Mouse (Mus musculus): ENCODE measurements around the gene Gm49721. TPM values are rescaled to one million over a fixed set of nuclear protein-coding genes. Genes with fewer than 3 reads are reported as not detected.
"Not testable (repeated sequence)": the region's sequence is repeated elsewhere in the genome, so short reads cannot be mapped to it uniquely, and the experiment has no call there.

Gene Gm49721
- total RNA-seq, 2 experiments from 2014 or later: not detected

GRCm38 (mm10) chr17:6980144-6980543 lies 1.4 kb downstream of the Gm49721 start:
- not testable (repeated sequence) for DNase-seq

- not testable (repeated sequence) for DNase-seq
Measured at GRCm38 (mm10) chr17:6986118-6986517, 7.4 kb downstream of the Gm49721 start.

GRCm38 (mm10) chr17:6995504-6995903 lies 16.8 kb downstream of the Gm49721 start:
- DNase-seq: not testable (repeated sequence)

GRCm38 (mm10) chr17:6996826-6997225 lies 18.1 kb downstream of the Gm49721 start:
- DNase-seq: not testable (repeated sequence)

DNA sequence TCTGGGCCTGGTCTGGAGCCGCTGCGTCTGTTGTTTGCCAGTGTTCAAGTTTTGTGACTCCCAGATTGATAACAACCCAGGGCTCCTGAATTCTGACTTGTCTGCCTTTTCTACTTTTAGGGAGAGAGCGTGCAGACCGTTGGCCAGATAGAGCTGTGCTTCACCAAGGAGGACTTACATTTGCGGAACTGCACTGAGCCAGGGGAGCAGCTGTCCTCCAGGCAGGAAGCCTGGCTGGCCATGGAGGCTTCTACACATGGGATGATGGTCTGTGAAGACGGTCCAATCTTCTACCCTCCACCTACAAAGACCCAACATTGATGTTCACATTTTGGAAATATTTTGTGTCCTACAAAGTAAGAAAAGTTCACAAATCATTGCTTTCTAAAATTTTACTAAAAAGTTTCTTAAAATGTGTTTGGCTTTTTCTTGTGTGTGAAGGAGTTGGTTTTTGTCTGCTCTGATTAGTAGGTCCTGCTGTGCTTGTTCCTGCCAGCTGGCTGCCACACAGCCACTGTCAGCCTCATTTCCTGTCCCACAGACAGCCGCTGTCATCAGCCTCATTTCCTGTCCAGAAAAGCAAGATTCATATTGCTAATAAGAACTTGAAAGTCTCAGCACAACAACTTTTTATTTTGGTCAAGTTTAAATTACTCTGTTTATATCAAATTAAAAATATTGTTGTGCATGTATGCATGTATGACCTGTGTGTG lies 19.2 kb downstream of the Gm49721 start:
- DNase-seq: not testable (repeated sequence)

DNA sequence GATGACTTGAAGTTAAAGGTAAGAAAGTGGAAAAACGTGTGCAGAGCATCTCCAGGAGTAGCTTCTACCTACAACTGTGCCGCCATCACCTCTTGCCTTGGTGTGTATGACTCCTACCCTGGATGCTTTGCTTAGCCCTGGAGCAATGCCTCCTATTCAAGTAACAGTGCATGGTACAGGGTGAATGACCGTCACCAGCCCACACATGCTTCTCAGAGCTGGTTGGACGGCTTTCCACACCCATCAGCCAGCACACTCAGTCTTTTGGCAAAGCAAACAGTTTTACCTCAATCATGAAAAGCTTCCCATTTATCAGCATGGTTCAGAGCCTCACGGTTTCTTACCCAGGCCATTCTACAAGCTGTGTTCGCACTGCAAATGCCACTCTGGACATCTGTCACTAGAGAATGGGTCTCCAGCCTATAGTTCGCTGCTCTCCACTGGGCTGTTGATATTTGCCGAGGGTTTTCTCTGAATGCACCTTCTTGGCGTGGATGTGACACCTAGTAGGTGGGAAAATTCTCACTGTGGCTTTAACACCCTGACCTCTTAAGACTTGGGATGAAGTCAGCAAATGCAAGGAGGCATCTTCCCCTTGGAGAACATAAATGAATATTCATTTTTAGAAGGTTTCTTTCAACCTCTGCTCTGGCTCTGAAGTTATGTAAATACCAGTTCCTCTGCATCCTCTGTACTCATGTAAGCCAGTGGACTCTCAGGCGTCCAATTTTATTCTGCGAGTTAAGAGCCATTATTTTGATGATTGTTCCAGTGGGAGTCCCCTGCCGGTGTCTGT lies 23.3 kb downstream of the Gm49721 start:
- not testable (repeated sequence) for DNase-seq

DNA sequence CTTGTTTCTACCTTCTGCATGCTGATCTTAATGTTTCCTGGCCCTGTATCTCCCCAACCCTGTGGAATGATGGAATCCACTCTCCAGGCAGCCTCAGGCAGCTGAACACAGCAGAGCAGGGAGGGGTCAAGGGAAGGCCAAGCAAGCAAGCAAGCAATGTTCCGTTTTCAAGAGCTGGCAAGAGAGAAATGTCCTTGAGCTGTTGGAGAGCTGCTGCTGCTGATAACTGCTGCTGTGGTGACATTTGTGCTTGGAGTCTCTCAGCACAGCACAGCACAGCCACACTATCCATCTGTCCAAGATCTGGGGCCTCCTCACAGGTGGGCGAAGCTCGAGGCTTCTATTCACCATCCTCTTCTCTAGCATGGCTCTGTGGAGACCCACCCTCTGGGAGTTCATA lies 24.7 kb downstream of the Gm49721 start:
- DNase-seq: not testable (repeated sequence)

DNA sequence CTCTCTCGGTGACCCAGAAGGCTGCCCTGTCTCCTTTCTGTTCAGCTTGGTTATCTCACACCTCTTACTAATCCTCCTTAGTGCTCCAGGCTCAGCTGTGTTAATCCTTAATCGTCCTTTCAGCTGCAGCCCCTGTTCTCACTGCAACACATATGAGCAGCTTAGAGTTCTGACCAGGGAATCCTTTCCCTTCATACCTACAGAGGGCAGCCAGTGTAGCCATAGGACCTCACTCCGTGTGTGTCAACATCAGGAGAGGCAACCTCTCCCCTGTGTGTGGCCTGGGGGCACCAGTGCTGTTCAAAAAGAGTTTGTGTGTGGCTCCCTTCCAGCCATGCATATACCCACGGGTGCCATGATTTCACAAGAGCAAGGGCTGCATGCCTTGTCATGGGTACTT lies 26.9 kb downstream of the Gm49721 start:
- DNase-seq: not testable (repeated sequence)

GRCm38 (mm10) chr17:7008885-7009284 lies 30.2 kb downstream of the Gm49721 start:
- not testable (repeated sequence) for DNase-seq

DNA sequence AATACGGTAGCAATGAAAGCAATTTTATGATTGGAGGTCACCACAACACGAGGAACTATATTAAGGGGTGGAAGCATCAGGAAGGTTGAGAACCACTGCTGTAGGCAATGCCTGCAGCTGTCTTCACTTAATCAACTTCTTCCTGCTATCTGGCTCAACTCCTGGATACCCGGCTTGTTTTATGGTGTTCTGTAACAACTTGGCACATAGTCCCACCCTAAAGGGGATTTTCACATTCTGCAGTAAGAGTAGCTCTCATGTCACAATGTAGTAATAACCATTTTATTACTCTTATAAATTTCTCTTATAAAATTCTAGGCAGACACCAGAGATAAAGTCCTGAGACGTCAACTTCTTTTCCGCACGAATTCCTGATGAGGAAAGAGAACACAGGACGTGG lies 30.7 kb downstream of the Gm49721 start:
- DNase-seq: not testable (repeated sequence)

GRCm38 (mm10) chr17:7009901-7010300 lies 31.2 kb downstream of the Gm49721 start:
- not testable (repeated sequence) for DNase-seq

DNA sequence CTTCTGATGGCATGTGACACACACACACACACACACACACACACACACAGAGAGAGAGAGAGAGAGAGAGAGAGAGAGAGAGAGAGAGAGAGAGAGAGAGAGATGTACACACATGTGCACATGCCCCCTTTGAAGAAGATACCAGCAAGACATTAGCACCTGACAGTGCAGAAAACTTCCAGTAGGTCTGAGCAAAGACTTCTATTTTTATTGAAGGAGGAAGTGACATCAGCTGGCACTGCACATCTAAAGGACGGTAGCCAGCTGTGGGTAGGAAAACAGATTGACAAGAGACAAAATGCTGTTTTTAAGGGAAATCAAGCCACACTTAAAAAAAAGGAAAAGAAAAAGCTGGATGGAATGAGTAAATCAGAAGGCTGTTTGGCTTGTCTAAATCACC lies 35.5 kb downstream of the Gm49721 start:
- not testable (repeated sequence) for DNase-seq

DNA sequence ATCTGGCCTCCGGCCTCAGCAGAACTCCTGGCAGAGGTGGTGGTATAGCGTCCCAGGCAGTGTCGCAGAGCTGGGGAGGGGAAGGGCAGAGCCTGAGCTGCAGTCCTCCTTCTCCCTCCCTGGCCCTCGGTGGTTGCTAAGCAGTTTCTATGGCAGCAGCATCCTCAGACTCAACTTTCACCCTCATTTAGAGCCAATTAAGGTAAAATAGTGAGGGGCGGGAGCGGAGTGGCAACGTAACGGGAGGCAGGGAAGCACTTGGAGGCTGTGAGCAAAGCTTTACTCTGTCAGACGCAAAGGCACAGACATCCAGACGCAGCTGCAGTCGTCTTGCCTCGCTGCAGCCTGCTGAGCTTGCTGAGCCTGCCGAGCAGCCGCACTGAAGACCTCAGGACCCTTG lies 46.6 kb downstream of the Gm49721 start, which contains the start of gene Gm1604a:
Gene Gm1604a (plus strand): TSS at position 312 of the 400 bp plus-strand sequence.
- DNase-seq: not testable (repeated sequence)

DNA sequence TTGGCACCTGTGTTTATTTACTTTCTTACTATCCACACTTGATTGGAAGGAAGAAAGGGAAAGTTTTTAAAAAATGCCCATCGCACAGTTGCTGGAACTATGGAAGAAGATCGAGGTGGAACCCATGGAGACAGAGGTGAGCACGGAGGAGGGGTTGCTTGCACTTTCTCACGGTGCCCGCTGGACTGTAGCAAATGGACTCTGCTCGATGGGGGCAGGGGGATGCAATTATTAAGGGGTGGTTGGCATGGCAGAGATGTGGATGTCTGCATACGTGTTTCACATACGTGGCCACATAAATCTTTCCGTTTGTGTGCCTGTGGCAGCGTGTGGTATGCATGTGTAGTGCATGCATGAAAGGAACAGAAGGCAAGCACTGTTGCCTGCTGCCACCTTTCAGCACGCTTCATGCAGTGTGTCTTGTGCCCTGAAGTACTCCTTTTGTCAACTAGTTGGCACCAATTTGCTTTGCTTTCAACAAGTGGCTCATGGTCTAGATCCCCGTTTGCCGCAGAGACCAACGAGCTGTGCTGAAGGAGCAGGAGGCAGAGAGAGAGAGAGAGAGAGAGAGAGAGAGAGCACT lies 47.2 kb downstream of the Gm49721 start:
- not testable (repeated sequence) for DNase-seq

DNA sequence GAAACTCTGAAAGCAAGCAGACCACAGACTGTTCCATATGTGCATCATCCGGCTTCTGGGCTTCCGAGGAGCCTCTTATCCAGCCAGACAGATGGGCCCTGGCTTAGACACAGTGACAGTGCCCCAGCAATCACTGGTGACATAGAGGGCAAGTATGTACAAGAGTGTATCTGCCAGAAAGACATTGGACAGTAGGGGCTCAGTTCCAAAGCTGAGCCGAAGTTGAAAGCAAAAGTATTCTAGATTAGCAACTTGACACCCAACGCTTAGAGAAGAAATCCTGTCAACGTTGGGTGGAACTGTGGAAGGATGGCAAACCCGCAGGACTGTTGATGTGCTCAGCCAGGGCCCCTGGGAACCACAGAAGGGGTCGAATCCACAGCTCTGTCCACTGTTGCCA lies 51.5 kb downstream of the Gm49721 start:
- DNase-seq: not testable (repeated sequence)

GRCm38 (mm10) chr17:7030622-7031174 lies 52.0 kb downstream of the Gm49721 start:
- not testable (repeated sequence) for DNase-seq

DNA sequence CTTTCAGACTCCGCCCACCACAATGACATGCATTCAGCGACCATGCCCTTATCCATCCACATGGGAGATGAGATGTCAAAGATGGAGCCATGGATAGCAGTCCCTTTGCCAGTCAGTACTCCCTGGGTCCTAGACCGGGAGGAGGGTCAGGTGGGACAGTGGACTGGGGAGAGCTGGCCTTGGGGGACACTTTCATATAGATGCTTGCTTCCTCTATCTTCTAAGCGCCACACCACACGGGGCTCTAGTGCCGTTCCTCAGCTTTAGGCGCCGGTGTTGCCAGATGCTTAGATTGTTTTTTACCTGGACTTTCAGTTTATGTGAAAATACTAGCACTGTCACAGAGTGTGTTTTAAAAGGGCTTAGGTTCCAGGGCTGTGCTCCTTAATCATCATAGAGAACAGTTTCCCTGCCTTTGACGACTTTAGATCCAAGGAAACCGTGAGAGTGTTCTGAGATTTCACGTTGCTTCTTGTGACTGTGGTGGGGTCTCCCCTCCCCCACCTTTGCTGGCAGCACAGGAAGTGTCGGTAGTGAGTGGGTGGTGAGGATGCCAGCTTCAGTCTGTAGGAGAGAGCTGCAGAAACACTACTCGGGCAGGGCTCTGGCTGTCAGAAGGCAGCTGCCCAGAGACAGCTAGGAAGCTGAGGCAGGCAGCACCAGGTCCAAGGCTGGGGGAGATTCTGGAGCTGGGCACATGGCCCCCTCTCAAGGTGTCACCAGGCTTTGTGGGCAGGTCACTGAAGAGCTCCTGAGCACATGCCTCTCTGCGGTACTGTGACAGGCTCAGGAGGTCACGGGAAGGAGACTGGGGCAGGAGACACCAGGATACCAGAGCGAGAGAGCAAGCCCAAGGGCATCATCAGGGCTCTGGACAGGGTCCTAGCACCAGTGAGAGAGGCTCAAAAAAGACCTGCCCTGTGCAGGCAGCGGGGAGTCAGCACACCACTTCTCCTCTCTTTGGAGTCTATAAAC lies 54.8 kb downstream of the Gm49721 start:
- DNase-seq: not testable (repeated sequence)

GRCm38 (mm10) chr17:7068997-7069539 lies 90.4 kb downstream of the Gm49721 start:
- DNase-seq: not testable (repeated sequence)

DNA sequence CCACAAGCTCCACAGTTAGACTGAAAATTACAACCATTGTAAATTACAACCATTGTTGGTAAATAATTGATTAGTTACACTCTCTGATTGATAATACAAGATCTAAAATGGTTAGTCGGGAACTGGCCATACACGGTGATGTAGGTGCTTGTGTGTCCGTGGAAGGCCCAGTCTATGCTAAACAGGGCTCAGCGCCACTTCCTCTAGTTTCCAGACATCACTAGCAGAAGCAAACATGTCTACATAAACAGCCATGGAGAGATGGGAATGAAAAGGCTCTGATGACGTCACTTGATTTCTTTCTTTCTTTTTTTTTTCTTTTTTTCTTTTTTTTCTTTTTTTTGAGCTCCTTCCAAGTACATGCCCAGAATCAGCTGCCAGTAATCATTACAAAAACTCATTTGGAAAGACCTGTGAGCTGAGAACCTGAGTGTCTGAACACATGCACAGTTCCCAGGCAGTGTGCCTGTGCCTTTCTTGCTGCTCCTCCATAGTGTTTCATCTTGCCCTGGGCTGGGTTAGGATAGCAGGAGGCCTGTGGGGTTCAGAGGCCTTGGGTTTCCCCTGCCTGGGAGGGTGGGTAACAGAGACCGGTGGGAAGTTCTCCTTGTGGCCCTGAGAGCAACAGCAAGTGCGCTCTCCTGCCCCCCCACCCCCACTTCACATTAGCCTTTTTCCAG lies 91.0 kb downstream of the Gm49721 start:
- DNase-seq: not testable (repeated sequence)

DNA sequence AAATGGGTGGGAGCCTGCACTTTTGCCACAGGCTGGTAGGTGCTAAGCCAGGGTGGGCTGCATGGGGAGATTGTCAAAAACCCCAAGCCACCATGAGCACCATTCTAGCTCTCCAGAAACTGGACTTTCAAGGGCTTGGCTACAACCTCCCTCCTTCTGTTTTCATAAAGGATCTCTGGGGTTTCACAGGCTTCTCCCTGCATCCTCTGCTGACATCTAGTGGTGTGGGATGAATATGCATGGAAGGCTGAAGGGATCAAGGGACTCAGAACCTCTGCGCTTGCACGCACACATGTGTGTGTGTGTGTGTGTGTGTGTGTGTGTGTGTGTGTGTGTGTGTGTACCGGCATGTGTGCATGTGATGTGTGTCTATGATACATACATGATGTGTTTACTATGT lies 95.8 kb downstream of the Gm49721 start:
- DNase-seq: peak; percentile 43
